Mouse (Mus musculus) embryonic facial prominence, embryonic 10.5 days (tissue): ENCODE results near the gene Meis3. TPM values are rescaled to one million over a fixed set of nuclear protein-coding genes. Genes with fewer than 3 reads are reported as not detected.

Experiments
- DNase-seq: peaks from one replicate; pipeline ENCODE4 v3.0.0-alpha.2; 2017; ENCODE audit warnings: low spot score
- H3K27ac ChIP-seq: fragments of 300-500 bp; sonication (generic); replicated peaks from 2 replicates; pipeline ENCODE4 v1.5.1; 2016; ENCODE audit warnings: mild to moderate bottlenecking
- H3K27me3 ChIP-seq: fragments of 300-500 bp; sonication (generic); replicated peaks from 2 replicates; pipeline ENCODE4 v1.6.1; 2016; ENCODE audit warnings: low read depth, mild to moderate bottlenecking; ENCODE audit not compliant: poor library complexity, severe bottlenecking
- H3K36me3 ChIP-seq: fragments of 300-500 bp; sonication (generic); replicated peaks from 2 replicates; pipeline ENCODE4 v1.6.1; 2016; ENCODE audit warnings: mild to moderate bottlenecking, moderate library complexity
- H3K4me1 ChIP-seq: fragments of 300-500 bp; sonication (generic); 2 replicates; pipeline ENCODE4 v1.6.1; 2016
- H3K4me3 ChIP-seq: fragments of 300-500 bp; sonication (generic); 2 replicates; pipeline ENCODE4 v1.5.1; 2016; ENCODE audit warnings: mild to moderate bottlenecking, moderate library complexity
- H3K9me3 ChIP-seq: fragments of 300-500 bp; sonication (generic); 2 replicates; pipeline ENCODE4 v1.6.1; 2016; ENCODE audit warnings: mild to moderate bottlenecking
- WGBS: fragments of 180-500 bp; shearing (Covaris S2); methylation state at CpG from one replicate; pipeline ENCODE4 v1.1.7; 2016; 5-methylcytosine and 5-hydroxymethylcytosine counted together
- polyA plus RNA-seq: library from polyadenylated mRNA; unstranded; fragments of >200 nt; fragmentation: Nextera tagmentation; extraction: Ambion mirVana; gene quantifications from 2 replicates; pipeline ENCODE4 v1.2.1, GENCODE M21; 2016

The Meis3 gene
- polyA plus RNA-seq, 1 experiment from 2014 or later = 55.5 TPM

DNA sequence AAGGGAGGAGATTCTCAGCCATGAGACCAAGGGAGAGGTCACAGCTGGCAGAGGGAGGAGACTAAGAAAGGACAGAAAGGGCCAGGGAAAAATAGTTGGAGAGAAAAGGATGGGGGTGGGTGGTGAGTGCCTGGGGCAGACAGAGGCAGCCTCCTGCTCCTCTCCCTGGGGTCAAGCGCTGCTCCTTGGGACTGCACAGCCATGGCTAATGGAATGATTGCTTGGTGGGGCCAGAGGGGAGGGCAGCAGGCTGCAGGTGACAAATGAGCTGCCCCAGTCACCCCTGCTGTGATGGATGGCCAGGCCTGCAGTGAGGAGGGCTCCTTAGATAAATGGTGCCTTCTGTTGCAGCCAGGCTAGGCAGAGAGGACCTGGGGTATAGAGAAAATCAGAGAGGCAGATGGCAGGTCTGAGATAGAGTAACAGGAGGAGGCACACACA is 2.7 kb upstream of the Meis3 start:
- Histone ChIP-seq H3K9me3 (peaks cover 11% of the 10 kb centered on the region; the same call in 1 of the 2 replicates), H3K27ac (peak overlapping the region; percentile 87), H3K4me3 (peak overlapping the region; percentile 34; the same call in 1 of the 2 replicates), H3K4me1 (peaks cover 48% of the 10 kb centered on the region), H3K27me3 (no peaks in the 10 kb centered on the region), H3K36me3 (no peaks in the 10 kb centered on the region)
- 0% methylated on average over 1 of the region's 1 CpGs for WGBS
- DNase-seq = peak; percentile 55

- Histone ChIP-seq H3K27ac (peak overlapping the region; percentile 87), H3K4me3 (peak overlapping the region; percentile 78; the same call in 1 of the 2 replicates), H3K4me1 (peaks cover 48% of the 10 kb centered on the region), H3K27me3 (no peaks in the 10 kb centered on the region), H3K9me3 (peaks cover 8% of the 10 kb centered on the region; the same call in 1 of the 2 replicates), H3K36me3 (no peaks in the 10 kb centered on the region; the same call in 1 of the 2 replicates)
- DNase-seq = no peak
- WGBS = 41% methylated on average over 1 of the region's 1 CpGs
Measured at GRCm38 (mm10) chr7:16172586-16173140, 2.2 kb upstream of the Meis3 start.

DNA sequence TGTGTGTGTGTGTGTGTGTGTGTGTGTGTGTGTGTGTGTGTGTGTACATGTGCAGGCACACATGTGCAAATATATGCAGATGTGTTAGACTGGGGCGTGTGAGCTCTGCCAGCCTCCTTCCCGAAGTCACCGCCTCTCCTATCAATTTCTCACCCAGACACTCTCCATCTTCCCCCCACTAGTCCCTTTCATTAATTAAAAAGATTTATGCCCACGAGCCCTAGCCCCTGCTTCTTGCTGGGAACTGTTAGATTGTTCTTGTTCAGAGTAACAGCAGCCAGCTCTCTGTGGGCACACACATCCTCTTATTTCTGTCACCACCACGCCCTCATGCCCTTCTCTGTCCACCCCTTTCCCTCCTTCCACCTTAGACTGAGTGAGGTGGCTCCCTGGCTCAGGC is 1.7 kb upstream of the Meis3 start:
- whole genome bisulfite sequencing = 52% methylated on average over 5 of the region's 5 CpGs
- peak overlapping the region; percentile 87 for H3K27ac ChIP-seq
- DNase-seq = no peak
- H3K4me3 ChIP-seq = peak overlapping the region; percentile 78
- H3K4me1 ChIP-seq = peaks cover 48% of the 10 kb centered on the region
- 0 out of 2 replicates have a peak, but pooled peaks cover 4% of the 10 kb centered on the region for H3K9me3 ChIP-seq
- peaks cover 4% of the 10 kb centered on the region; the same call in 1 of the 2 replicates for H3K36me3 ChIP-seq
- H3K27me3 ChIP-seq = no peaks in the 10 kb centered on the region

DNA sequence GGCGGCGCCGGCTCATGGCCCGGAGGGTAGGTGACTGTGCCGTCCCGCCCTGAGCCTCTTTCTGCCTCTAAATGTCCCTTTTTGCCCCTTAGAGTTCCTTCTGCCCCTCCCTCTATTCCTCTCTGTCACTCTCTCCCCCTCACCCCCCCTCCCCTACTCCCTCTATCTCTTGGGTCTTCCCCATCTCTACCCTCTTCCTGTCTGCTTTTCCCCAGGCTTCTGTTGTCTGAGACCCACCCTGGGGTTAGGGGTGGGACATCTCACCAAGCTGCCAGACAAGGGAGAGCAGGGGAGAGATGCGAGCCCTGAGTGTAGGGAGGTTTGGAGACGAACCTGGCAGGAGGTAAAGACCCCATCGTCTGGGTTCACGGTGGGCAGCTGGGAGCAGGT is 647 bp downstream of the Meis3 start:
- Histone ChIP-seq H3K27ac (peak overlapping the region; percentile 87), H3K4me3 (peak overlapping the region; percentile 78), H3K4me1 (peaks cover 48% of the 10 kb centered on the region), H3K36me3 (peaks cover 27% of the 10 kb centered on the region), H3K27me3 (no peaks in the 10 kb centered on the region), H3K9me3 (0 out of 2 replicates have a peak, but pooled peaks cover 4% of the 10 kb centered on the region)
- under 1% methylated on average over 10 of the region's 10 CpGs for WGBS
- no peak for DNase-seq

- Histone ChIP-seq H3K4me3 (no peak overlapping the region), H3K9me3 (0 out of 2 replicates have a peak, but pooled peaks cover 4% of the 10 kb centered on the region), H3K36me3 (peaks cover 38% of the 10 kb centered on the region), H3K27ac (no peak overlapping the region), H3K4me1 (peaks cover 32% of the 10 kb centered on the region), H3K27me3 (no peaks in the 10 kb centered on the region)
- no peak for DNase-seq
- 75% methylated on average over 4 of the region's 4 CpGs for WGBS
Measured at GRCm38 (mm10) chr7:16178114-16178513, 3.2 kb downstream of the Meis3 start.

DNA sequence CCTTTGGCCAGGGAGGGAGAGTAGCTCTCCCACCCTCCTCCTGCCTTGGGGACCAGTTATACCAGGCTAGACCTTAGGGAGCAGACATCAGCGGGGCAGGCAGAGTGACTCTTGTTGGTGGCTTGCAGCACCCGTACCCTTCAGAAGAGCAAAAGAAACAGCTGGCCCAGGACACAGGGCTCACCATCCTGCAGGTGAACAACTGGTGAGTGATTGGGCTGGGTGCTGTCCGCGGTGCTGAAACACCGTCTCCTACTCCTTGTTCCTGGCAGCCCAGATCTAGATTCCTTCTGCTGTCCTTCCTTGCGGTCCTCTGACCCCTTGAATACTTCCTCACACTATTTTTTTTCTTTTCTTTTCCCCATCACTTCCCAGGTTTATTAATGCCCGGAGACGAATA is 8.8 kb downstream of the Meis3 start:
- H3K4me1 ChIP-seq = no peaks in the 10 kb centered on the region
- no peak overlapping the region for H3K4me3 ChIP-seq
- no peaks in the 10 kb centered on the region for H3K27me3 ChIP-seq
- 20% methylated on average over 8 of the region's 8 CpGs for WGBS
- peak; percentile 81 for DNase-seq
- H3K9me3 ChIP-seq = 0 out of 2 replicates have a peak, but pooled peaks cover 4% of the 10 kb centered on the region
- peaks cover 52% of the 10 kb centered on the region for H3K36me3 ChIP-seq
- no peak overlapping the region for H3K27ac ChIP-seq

DNA sequence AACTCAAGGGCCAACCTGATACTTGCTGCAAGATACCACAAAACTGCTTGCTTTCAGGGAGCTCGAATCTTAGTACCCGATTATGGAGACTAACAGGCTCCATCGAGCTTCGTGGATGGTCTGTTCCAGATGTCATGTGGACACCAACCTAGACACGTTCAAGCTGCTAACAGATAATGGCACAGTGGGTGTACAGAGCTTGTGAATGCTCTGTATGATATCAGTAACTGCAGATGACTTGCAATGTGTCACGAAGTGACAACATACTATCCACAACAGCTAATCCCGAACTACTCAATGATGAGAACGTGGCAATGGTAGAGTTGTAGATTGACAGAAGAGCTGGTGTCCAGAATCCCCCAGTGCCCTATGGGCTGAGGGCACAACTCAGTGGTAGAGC is 12.6 kb downstream of the Meis3 start:
- H3K27ac ChIP-seq = no peak overlapping the region
- no peak for DNase-seq
- H3K4me3 ChIP-seq = no peak overlapping the region
- WGBS = 81% methylated on average over 8 of the region's 8 CpGs
- H3K27me3 ChIP-seq = no peaks in the 10 kb centered on the region
- no peaks in the 10 kb centered on the region for H3K9me3 ChIP-seq
- peaks cover 27% of the 10 kb centered on the region for H3K36me3 ChIP-seq
- no peaks in the 10 kb centered on the region for H3K4me1 ChIP-seq

- H3K4me1 ChIP-seq = no peaks in the 10 kb centered on the region
Measured at GRCm38 (mm10) chr7:16192315-16192714, 17.4 kb downstream of the Meis3 start.

GRCm38 (mm10) chr7:16193702-16194101 is 18.8 kb downstream of the Meis3 start:
- Histone ChIP-seq H3K36me3 (peaks cover 38% of the 10 kb centered on the region), H3K4me3 (no peak overlapping the region), H3K9me3 (no peaks in the 10 kb centered on the region), H3K4me1 (no peaks in the 10 kb centered on the region), H3K27ac (no peak overlapping the region), H3K27me3 (no peaks in the 10 kb centered on the region)
- no peak for DNase-seq
- WGBS = 66% methylated on average over 3 of the region's 3 CpGs

More at GRCm38 (mm10) chr7:16192315-16192714, 17.4 kb downstream of the Meis3 start:
- Histone ChIP-seq H3K27ac (no peak overlapping the region), H3K27me3 (no peaks in the 10 kb centered on the region), H3K4me3 (no peak overlapping the region), H3K36me3 (peaks cover 25% of the 10 kb centered on the region), H3K9me3 (no peaks in the 10 kb centered on the region)
- DNase-seq = peak; percentile 73
- WGBS = 22% methylated on average over 5 of the region's 5 CpGs

DNA sequence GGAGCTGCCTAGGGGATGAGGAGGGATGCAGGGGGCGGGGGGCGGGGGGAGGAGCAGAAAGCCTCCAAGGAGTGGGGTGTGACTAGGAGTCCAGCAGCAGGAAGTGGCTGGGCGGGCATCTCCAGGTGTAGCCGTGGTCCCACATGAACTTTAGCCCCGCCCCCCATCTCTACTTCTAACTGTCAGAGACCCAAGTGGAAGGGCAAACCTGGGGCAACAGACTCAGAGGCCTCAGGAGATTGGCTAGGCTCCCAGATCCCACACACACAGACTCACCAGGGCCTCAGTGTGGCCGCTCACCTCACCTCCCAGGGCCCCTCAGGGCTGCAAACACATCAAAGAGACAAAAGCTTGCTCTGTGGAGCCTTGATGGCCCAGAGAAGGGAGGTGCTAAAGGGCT is 21.7 kb downstream of the Meis3 start:
- Histone ChIP-seq H3K27ac (no peak overlapping the region), H3K4me1 (no peaks in the 10 kb centered on the region), H3K9me3 (no peaks in the 10 kb centered on the region), H3K4me3 (no peak overlapping the region), H3K27me3 (no peaks in the 10 kb centered on the region), H3K36me3 (peaks cover 68% of the 10 kb centered on the region)
- WGBS = 69% methylated on average over 6 of the region's 6 CpGs
- DNase-seq = no peak

GRCm38 (mm10) chr7:16197166-16197565 is 22.3 kb downstream of the Meis3 start:
- no peak overlapping the region for H3K4me3 ChIP-seq
- WGBS = 86% methylated on average over 5 of the region's 5 CpGs
- H3K27ac ChIP-seq = no peak overlapping the region
- H3K4me1 ChIP-seq = no peaks in the 10 kb centered on the region
- H3K27me3 ChIP-seq = no peaks in the 10 kb centered on the region
- DNase-seq = no peak
- no peaks in the 10 kb centered on the region for H3K9me3 ChIP-seq
- peaks cover 73% of the 10 kb centered on the region for H3K36me3 ChIP-seq

- no peaks in the 10 kb centered on the region for H3K9me3 ChIP-seq
- no peak overlapping the region for H3K4me3 ChIP-seq
- no peaks in the 10 kb centered on the region for H3K27me3 ChIP-seq
- no peaks in the 10 kb centered on the region for H3K4me1 ChIP-seq
- H3K36me3 ChIP-seq = peaks cover 87% of the 10 kb centered on the region
- no peak overlapping the region for H3K27ac ChIP-seq
- WGBS = 90% methylated on average over 11 of the region's 11 CpGs
- DNase-seq = no peak
Measured at GRCm38 (mm10) chr7:16198540-16198939, 23.6 kb downstream of the Meis3 start.

GRCm38 (mm10) chr7:16201136-16201535 is 26.2 kb downstream of the Meis3 start:
- 84% methylated on average over 6 of the region's 6 CpGs for WGBS
- Histone ChIP-seq H3K27ac (no peak overlapping the region), H3K4me1 (no peaks in the 10 kb centered on the region), H3K9me3 (no peaks in the 10 kb centered on the region), H3K27me3 (no peaks in the 10 kb centered on the region), H3K36me3 (peaks cover 100% of the 10 kb centered on the region), H3K4me3 (no peak overlapping the region)
- no peak for DNase-seq
